Mouse (Mus musculus): ENCODE results near the gene Vps35l. TPM values are rescaled to one million over a fixed set of nuclear protein-coding genes. Genes with fewer than 3 reads are reported as not detected.

The Vps35l gene
- total RNA-seq, 2 experiments from 2014 or later, result 30.3 to 35.5 TPM

DNA sequence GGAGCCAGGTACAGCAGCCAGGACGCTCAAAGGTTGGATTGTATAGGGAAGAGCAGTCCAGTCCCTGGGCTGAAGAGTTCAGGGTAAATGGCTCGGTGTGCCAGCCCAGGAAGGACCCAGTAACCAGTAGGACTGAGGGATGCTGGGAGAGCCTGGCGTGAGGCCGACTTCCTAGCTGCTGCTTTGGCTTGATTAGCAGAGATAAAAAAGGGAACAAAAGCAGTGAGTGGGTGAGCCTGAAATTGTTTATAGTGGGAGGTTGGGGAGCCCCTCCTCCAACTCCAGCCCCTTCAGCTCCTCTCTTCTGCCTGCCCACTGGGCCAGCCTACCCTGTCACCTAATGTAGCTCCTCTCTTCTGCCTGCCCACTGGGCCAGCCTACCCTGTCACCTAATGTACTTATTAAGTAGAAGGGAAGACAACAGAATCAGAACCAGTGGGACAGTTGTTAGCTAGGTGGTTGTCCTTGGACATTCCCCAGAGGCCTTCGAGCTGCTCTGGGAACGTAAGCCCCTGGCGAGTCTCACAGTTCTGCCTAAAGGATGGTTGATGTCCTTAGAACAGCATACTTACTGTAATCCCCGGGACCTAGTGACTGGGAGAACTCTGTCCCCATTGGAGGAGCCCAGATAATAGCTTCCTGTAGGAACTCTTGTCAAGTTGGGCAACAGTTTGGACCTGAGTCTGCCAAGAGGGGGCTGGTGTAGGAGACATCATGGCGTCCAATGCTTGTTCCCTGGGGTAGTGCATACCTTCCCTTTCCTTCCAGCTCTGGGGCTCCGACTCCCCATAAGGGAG is 37.8 kb downstream of the Vps35l start:
- DNase-seq, result no peak

DNA sequence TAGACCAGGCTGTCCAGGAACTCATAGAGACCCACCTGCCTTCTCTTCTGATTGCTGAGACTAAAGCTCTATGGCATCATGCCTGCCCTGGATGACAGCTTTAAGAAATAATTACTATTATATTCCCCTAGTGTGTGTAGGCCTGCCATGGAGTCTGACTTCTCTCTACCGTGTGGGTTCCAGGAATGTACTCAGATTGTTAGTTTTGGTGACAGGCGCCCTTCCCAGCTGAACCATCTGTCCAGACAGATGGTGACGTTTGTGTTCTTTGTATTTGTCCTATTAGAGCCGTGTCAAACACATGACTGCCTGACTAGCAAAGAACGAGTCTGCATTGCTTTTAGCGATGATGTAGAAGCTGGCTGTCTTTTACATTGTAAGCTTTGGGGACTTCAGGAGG is 38.5 kb downstream of the Vps35l start:
- DNase-seq, result no peak

- no peak for DNase-seq
These were observed 43.4 kb downstream of the Vps35l start for GRCm38 (mm10) chr7:118783305-118784001.

GRCm38 (mm10) chr7:118786091-118786490 is 46.1 kb downstream of the Vps35l start:
- DNase-seq, result no peak

GRCm38 (mm10) chr7:118787326-118787725 is 47.3 kb downstream of the Vps35l start:
- no peak for DNase-seq

DNA sequence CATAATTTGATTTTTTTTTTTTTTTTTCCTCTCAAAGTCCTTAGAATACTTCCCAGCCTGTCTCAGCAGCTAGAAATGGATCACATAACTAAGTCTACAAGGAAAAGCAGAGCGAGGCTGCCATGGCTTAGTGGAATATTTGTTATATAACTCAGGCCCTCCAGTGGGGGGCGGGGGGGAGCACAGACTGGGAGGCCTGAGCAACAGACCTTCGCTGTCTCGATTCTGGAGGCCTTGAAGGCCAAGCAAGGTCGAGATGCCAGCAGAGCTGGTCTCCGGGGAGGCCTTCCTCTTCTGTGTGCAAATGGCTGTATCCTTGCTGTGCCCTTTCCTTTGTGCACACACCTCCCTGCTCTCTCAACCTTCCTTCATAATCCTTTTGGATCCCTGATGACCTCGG is 48.5 kb downstream of the Vps35l start:
- no peak for DNase-seq

DNA sequence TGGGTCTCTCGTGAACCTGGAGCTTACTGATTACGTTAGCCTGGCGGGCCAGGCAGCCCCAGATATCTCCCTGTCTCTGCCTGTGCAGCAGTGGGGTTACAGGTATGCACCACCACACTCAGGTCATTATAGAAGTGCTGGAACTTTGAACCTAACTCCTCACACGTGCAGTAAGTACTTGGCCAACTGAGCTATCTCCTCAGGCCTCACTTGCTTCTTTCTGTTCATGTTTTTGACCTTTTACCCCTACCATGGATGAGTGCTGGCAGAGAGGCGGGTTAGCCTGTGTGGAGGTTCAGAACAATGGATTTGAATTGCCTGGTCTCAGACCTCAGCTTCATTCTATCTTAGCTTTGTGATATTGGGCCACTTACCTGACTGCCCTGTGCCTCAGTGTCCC is 50.3 kb downstream of the Vps35l start:
- DNase-seq, result no peak

- DNase-seq, result no peak
These were observed 53.9 kb downstream of the Vps35l start for GRCm38 (mm10) chr7:118793899-118794298.

DNA sequence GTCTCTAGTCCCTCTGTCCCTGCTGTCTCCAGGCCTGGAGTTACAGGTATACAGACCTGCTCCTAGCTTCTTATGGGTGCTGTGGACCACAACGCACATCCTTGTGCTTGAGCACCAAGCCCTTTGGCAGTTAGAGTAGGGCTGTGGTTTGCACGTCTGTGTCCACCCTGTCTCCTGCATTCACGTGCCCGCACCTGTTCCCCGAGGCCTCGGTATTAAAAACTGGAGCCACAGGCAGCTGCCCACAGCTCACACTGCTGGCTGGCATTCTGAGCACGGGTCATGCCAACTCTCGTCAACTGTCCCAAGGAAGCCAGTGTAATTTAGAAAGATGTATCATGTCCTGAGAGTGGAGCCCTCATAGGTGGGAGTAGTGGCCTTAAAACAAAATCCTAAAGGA is 55.8 kb downstream of the Vps35l start:
- no peak for DNase-seq

- no peak for DNase-seq
These were observed 56.8 kb downstream of the Vps35l start for GRCm38 (mm10) chr7:118796838-118797237.

- DNase-seq, result no peak
These were observed 57.6 kb downstream of the Vps35l start for GRCm38 (mm10) chr7:118797600-118797999.

- DNase-seq, result no peak
These were observed 58.1 kb downstream of the Vps35l start for GRCm38 (mm10) chr7:118798105-118798570.

GRCm38 (mm10) chr7:118800112-118800734 is 60.2 kb downstream of the Vps35l start:
- DNase-seq, result no peak

DNA sequence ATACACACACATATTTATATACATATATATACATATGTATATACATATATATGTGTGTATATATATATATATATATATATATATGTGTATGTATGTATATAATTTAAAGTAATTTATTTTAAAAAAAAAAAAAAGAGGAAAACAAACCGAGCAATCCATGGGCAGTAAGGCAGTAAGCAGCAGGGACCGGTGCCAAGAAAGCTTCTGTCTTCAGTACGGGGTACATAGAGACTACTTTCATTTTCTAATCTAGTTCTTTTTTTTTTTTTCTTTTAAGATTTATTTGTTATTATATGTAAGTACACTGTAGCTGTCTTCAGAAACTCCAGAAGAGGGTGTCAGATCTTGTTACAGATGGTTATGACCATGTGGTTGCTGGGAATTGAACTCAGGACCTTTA is 61.8 kb downstream of the Vps35l start:
- DNase-seq, result no peak

- DNase-seq, result no peak
These were observed 63.4 kb downstream of the Vps35l start for GRCm38 (mm10) chr7:118803425-118803824.

GRCm38 (mm10) chr7:118806631-118807411 is 66.8 kb downstream of the Vps35l start:
- DNase-seq, result no peak

- DNase-seq, result no peak
These were observed 67.9 kb downstream of the Vps35l start for GRCm38 (mm10) chr7:118807899-118808298.

DNA sequence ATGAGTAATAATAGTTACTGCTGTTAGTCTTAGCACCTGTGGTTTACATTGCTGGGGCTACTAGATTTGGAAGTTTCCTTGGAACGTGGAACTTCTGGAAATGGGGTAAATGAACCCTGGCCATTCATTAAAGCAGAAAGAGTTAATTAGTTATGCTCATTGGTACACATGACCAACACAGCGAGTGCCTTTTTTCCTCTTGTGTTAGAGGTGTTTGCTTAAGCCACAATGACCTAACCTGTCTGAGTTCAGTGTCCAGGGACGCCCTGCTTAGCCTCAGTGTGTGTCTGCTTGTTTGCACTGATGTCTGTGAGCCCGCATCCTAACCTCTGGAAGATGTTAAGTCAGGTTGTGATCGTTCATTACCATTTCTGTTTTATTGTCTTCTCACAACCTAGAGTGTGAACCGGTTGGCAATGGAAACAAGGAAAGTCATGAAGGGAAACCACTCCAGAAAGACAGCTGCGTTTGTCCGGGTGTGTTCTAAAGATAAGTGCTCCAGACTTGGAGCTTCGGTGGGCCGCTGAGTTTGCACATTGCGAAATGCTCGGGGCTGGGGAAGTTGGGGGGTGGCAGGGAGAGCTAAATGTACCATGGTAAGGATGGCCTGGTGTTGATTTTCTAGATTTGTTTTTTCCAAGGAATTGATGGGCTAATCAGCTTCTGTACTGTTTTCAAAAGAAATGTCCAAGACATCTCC is 71.5 kb downstream of the Vps35l start:
- DNase-seq, result no peak

- no peak for DNase-seq
These were observed 73.6 kb downstream of the Vps35l start for GRCm38 (mm10) chr7:118813592-118813991.

DNA sequence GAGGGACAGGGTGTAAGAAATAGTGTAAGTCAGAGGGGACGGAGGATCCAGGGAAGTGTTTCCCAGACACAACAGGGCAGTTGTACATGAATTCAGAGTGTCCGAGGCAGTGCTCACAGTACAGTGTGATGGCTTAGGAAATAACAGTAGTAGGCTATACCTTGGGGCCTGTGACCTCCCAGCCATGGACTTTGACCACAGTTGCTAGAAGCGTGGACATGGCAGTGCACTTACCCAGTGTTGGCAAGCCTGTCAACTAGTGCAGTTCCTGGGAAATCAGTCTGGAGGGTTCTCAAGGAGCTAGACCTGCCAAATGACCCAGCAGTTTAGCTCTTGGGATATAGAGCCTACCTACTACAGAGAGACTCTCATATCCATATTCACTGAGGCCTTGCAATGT is 76.2 kb downstream of the Vps35l start:
- no peak for DNase-seq

GRCm38 (mm10) chr7:118817741-118818140 is 77.7 kb downstream of the Vps35l start:
- no peak for DNase-seq

GRCm38 (mm10) chr7:118819666-118820065 is 79.6 kb downstream of the Vps35l start:
- DNase-seq, result no peak

Measured in gastrocnemius, postnatal 10 days (tissue).